Mouse (Mus musculus) lung, postnatal 4 days (tissue): ENCODE measurements around the gene Epb41.

ENCODE experiments used
- DNase-seq, 2 experiments: peaks; one replicate each; pipeline ENCODE4 v3.0.0; 2021

Epb41 gene

DNA sequence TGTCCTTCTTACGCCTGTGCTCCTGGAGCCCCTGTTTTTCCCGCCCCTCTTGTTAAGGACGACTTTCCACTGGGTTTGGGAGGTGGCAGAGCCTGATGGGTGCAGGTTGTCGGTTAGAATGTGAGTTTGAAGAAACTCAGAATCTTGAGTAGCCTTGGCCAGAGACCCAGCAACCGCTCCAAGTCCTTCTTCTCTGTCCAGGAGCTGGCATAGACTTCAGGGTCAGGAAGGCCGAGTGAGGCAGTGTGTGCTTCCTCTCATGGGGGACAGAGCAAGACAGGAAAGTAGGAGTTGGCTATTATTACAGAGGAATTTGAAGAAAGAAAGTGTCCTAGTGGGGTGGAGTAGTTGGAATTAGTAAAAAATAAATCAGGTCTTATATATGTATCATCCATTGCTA lies 191.6 kb downstream of the Epb41 start:
- no peak for DNase-seq

DNA sequence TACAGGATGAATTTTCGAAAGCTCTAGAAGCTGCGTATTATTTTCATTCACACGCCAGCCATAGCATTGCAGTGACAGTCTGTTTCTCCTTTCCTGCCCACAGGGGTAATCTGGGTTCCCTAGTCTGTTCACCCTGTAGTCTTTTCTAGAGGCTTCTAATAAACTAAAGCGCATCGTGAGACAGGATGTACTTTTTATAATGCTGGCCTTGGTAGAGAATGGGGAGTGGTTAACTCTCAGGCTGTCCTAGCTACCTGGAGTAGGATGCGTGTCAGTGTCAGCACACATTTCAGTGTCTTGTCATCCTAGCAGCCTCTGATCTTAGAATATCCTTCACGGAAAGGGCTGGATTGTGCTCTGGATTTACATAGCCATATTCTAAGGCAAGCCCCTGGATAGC lies 193.8 kb downstream of the Epb41 start:
- no peak for DNase-seq

DNA sequence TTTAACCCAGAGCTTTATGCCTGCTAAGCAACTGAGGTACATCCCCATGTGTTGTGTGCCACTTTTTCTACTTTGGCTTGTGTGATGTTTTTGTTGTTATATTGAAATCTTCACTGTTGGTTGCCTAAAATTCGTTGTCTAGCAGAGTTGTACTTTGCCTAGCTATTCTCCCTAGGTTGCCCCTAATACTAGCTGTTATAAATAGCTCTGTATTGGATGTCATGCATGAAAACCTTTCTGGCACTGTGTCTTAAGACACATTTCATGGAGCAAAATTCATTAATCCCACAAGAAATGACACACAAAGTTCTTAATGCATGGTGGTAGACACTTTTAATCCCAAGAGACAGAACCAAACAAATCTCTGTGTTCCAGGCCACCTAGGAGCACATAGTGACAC lies 195.4 kb downstream of the Epb41 start:
- no peak for DNase-seq

DNA sequence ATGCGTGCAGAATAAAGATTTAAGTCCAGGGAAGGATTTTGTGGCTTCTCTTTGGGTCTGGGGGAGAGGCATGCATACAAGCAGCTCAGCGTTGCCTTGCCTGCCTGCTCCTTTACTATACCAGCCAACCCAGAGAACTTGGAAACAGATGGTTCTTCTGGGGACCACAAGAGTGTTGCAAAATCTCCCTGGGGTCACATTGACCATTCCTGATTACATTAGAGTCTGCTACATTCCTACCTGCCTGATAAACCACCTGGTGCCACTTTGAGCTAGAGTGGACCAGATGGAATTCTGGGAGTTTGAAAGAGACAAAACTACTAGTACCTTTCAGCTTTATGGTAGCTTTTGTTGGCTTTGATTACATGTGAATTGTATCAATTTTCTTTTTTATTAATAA lies 198.3 kb downstream of the Epb41 start:
- DNase-seq = no peak

DNA sequence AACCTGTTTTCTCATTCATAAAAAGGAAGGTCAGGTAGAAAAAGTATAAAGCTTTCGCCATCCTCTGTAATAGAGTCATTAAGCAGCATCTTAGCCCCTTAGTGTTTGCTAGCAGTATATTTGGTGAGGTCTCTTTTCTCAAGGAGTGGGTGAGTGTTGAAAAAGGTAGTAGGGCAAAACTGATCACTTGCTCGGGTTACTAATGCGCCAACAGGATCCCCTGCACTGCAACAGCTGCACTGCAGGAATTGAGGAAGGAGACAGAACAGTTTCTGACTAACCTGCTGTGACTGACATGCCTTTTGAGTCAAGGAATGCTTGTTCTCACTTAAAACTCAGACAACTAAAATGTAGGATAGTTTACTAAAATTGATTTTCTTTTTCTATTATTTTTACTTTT lies 199.9 kb downstream of the Epb41 start:
- DNase-seq = no peak

DNA sequence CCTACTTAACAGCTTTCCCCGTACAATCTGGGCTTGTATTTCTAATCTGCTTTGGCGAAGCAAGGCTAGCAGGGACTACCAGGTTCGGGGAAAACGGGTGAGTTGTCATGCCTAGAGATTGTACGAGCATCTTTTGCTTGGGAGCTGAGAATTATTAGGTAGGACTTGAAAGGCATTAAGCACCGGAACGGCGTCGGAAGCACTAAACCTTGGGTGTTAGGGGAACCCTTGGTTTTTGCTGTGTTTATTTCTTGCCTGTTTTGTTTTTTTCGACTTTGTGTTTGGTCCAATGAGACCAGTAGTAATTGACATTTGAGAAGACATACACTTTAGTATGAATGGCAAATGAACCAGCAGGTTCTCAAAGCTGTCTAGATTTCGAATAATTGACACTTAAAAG lies 200.6 kb downstream of the Epb41 start:
- no peak for DNase-seq

DNA sequence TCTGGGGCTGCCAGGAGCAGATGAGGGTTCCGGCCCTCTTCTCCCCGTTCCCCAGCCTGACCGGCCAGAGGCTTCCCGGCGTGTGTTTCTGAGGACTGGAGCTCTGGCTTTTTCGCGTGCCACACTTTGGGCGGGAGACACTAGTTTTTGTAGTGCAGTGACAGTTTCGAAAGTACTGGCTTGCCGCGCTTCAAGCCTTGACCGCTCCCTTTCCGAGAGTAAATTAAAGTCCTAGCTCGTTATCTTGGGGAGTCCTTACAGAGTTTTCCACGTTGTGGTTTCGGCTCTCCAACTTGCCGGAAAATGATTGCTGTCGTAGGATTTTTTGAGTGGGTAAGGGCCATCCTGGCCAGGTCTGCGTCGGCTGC lies 201.0 kb downstream of the Epb41 start:
- DNase-seq = no peak
